Mouse (Mus musculus): ENCODE data around the gene Tcea3. TPM values are rescaled to one million over a fixed set of nuclear protein-coding genes. Genes with fewer than 3 reads are reported as not detected.

Tcea3 gene
- not detected in 2 replicates for polyA plus RNA-seq (2012; ENCODE audit: low replicate concordance)

GRCm38 (mm10) chr4:136247729-136248463 lies at the start of gene Tcea3:
Tcea3 (plus strand) TSS chr4:136247729.

GRCm38 (mm10) chr4:136206033-136206893 lies 41.3 kb upstream of the Tcea3 start, which contains the start of gene Asap3:
Asap3 (plus strand) TSS chr4:136206365.

DNA sequence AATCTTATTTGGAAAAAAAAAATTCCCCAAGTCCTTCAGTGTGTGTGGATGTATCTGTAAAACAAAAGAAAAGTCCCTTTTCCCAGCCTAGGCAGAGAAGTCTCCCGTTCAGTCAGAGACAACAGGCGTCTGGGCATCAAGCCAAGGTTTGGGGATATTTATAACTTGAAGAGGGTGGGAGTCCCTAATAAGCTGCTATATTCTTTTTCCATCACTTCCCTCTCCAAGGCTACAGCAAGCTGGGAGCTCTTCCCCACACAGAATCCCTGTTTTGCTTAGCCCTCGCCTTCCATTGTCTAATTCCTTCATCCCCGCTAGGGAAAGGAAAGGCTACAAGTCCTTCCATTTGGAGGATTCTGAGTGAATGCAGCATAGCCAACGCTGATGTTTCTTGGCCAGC lies 36.9 kb downstream of the Tcea3 start, which contains the start of gene Zfp46:
Gene Zfp46, plus strand, starts transcription at position 229 of the 400 bp plus-strand sequence.

DNA sequence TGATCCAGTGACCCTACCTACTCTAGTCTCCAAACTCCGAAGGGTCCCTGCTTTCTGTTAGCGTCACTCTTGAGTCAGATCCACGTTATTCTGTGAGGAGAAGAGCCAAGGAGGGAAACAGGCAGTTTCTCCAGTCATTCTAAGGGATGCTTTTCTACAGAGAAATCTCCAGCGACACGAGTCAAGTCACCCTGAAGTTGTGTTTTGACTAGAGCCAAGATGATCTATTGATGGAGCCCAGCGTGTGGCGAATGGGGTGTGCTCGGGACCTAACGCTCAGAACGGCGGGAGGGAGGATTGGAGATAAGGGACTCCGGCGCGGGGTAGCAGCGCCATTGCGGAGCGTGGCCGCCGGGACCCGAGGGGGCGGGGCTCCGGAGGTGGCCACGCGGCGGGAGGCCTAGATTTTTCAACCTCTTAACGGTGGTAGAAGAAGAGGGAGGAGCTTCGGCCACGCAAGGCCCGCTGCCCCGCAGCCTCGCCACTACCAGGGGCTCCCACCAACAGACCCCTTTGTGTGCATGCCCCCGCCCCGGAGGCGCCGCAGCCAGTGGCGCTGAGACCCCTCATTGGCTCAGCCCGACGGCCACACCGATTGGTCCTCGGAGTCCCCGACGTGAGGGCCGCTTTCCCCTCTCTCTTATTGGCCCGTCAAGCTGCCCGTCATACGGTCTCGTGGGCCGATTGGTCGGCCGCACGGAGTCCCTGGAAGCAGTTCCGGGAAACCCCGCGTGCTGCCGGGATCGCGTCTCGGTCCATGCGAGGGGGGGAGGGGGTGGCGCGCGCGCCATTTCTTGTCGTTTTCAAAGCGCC lies 62.9 kb downstream of the Tcea3 start, which contains the start of gene Hnrnpr:
Gene Hnrnpr, plus strand, starts transcription at position 714 of the 813 bp plus-strand sequence.

Other genes with a start within 250 kb of the Tcea3 start
- 4.6 and 6.3 TPM in 2 replicates for gene Eloa, start 226.0 kb upstream of the Tcea3 start, polyA plus RNA-seq (2012; ENCODE audit: low replicate concordance)
- 692 and 1,423 TPM in 2 replicates for gene Rpl11, start 194.3 kb upstream of the Tcea3 start, polyA plus RNA-seq (2012; ENCODE audit: low replicate concordance)
- gene Id3, start 104.2 kb upstream of the Tcea3 start, polyA plus RNA-seq (2012; ENCODE audit: low replicate concordance), result 15.8 and 17.4 TPM in 2 replicates
- 235 and 238 TPM in 2 replicates for gene E2f2, start 75.3 kb upstream of the Tcea3 start, polyA plus RNA-seq (2012; ENCODE audit: low replicate concordance)
- gene Asap3, start 41.4 kb upstream of the Tcea3 start, polyA plus RNA-seq (2012; ENCODE audit: low replicate concordance), result 0.20 and 0.22 TPM in 2 replicates
- 4.1 and 6.0 TPM in 2 replicates for gene Zfp46, start 37.0 kb downstream of the Tcea3 start, polyA plus RNA-seq (2012; ENCODE audit: low replicate concordance)
- gene Hnrnpr, start 63.2 kb downstream of the Tcea3 start, polyA plus RNA-seq (2012; ENCODE audit: low replicate concordance), result 33.1 and 59.1 TPM in 2 replicates
- gene Htr1d, start 175.8 kb downstream of the Tcea3 start, polyA plus RNA-seq (2012; ENCODE audit: low replicate concordance), result not detected in 2 replicates
- 0.23 TPM in 1 of 2 replicates, not detected in the other for gene 6030445D17Rik, start 214.5 kb downstream of the Tcea3 start, polyA plus RNA-seq (2012; ENCODE audit: low replicate concordance)
- 0.73 and 4.5 TPM in 2 replicates for gene Luzp1, start 222.0 kb downstream of the Tcea3 start, polyA plus RNA-seq (2012; ENCODE audit: low replicate concordance)

Data from leukemia stem cell, adult 10-12 weeks (primary cell).